Mouse (Mus musculus) retina, postnatal 7 days (tissue): Measurements from ENCODE around the gene Spcs1.
A peak's percentile ranks its signal among the peaks of the same experiment; 100 is the strongest.

Experiments
- DNase-seq: peaks from one replicate; pipeline ENCODE4 v3.0.0-alpha.2; 2012; ENCODE audit warnings: low read depth, low spot score

Gene Spcs1

DNA sequence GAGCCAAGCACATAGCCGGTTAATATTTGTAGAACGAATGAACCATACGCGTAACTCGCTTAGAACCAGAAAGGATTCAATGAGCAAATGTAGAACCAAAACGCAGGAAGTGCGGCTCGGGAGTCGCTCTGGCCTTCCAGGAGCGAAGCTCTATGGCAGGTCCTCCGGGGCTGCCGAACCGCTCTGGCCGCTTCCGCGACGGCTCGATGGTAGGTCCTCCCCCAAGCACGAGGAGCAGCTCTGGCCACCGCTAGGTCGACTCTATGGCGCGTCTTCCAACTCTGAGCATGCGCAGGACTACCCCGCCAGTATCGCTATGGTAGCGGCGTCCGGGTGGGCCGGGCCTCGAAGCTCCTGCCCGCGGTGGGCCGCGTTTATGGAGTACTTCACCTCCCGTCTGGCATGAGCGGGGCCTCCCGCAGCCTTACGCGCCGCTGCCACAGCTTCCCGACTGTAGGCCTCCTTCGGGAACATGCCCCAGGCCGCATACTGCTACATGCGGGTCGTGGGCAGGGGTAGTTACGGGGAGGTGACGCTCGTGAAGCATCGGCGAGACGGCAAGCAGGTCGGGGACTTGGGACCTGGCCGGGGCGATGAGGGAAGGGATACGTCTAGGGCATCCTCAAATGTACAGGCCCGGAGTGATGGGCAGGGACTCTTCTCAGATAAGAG, 50.2 kb downstream of the Spcs1 start, which contains the start of gene Nek4:
Gene Nek4 (plus strand): TSS at position 224 of the 672 bp plus-strand sequence.
- DNase-seq, result peak; percentile 91

- DNase-seq, result no peak
Observed at GRCm38 (mm10) chr14:30949986-30950385, 51.5 kb downstream of the Spcs1 start.
